Mouse (Mus musculus) neural tube, postnatal 0 days (tissue): ENCODE measurements around the gene Srsf7. TPM values are rescaled to one million over a fixed set of nuclear protein-coding genes. Genes with fewer than 3 reads are reported as not detected.

Experiments used
- polyA plus RNA-seq: library from polyadenylated mRNA; unstranded; fragments of >200 nt; fragmentation: Nextera tagmentation; extraction: Ambion mirVana; gene quantifications from 2 replicates; pipeline ENCODE4 v1.2.1, GENCODE M21; 2015

The Srsf7 gene
- polyA plus RNA-seq, result 207 and 218 TPM in 2 replicates

DNA sequence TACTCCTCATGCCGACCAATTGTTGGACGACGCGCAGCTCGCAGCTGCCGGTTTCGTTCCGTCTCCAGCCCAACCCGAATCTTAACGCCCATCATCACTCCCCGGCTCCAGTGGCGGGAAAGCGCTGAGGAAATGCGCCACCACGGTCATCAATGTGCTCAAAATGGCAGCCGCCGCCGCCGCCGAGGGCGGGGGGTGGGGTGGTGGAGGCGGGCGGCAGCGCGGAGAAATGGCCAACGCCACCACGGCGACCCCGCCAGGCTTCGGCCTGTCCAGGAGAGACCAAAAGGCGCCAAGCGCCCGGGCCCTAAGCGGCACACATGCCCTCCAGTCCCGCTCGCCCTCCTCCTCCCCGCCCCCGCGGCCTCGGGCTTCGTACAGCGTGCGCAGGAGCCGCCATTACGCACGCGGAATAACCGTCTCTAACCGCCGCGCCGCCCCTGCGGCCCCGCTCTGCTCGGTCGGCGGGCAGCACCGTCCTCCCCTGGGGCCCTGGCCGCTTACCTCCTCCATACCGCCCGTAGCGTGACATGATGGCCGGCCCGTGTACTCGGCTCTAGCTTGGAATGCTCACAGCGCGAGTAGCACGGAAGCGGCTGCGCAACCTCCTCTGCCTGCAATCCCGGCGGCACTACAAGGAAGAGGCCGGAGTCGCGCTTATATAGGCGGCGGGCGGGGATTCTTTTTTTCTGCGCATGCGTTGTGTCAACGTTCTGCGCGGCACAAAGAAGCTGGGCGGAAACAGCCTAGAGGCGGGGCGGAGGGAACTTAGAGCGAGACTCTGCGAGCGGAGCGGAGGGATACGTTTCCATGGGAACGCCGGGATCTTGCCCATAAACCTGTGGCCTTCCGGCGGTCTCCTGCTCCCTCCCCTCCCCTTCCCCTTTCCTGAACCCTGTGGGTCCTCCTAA, at the start of gene Srsf7, which contains the start of gene Ttc39d:
Gene Srsf7, minus strand, starts transcription at position 637 of the 911 bp plus-strand sequence.
Gene Ttc39d, plus strand, starts transcription at position 790 of the 911 bp plus-strand sequence.

DNA sequence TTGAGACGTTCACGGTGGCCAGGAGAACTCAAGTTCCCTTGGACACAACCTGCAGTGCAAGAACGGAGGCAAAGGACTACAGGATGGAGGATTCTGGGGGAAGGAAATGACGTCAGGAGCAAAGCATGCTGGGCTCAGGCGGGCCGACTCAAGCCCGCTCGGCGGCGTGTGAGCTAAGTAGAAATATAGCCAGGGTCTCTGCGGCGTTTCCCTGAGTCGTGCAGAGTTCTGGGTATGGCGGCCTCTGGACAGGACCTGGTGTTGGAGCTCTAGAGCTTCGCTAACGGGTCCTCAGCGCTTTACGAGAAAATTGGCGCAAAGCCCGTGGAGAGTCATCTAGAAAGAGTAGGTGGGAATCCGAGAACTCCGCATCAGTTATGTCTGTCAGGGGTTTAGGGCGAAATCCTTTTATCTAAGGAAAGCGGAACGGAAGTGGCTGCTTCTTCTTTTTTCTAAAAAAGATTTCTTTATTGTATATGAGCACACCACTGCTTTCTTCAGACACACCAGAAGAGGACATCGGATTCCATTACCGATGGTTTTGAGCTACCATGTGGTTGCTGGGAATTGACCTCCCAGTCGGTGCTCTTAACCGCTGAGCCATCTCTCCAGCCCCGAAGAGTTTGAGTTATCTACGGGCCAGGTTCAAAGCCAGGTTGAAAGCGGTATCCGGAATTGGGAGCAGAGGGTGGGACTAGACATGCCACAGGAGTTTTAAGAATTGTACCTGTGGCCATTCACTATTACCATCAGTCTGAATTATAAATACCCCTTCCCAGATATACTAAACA, 17.4 kb upstream of the Srsf7 start, which contains the start of gene Gemin6:
Gene Gemin6, plus strand, starts transcription at position 116 of the 791 bp plus-strand sequence.

Other genes with a start within 250 kb of the Srsf7 start
- gene Hnrnpll, start 145.0 kb downstream of the Srsf7 start, polyA plus RNA-seq, result 41.3 and 43.3 TPM in 2 replicates
- gene Galm, start 79.8 kb downstream of the Srsf7 start, polyA plus RNA-seq, result 2.5 and 2.9 TPM in 2 replicates
- gene Ttc39d, start 153 bp upstream of the Srsf7 start, polyA plus RNA-seq, result 0.11 TPM in 1 of 2 replicates, not detected in the other
- 18.0 and 18.9 TPM in 2 replicates for gene Gemin6, start 17.1 kb upstream of the Srsf7 start, polyA plus RNA-seq
- gene Morn2, start 82.9 kb upstream of the Srsf7 start, polyA plus RNA-seq, result 47.7 and 52.4 TPM in 2 replicates
- 30.1 and 34.1 TPM in 2 replicates for gene Dhx57, start 83.2 kb upstream of the Srsf7 start, polyA plus RNA-seq
- 1.5 and 3.1 TPM in 2 replicates for gene Arhgef33, start 100.1 kb upstream of the Srsf7 start, polyA plus RNA-seq
- gene Gm10190, start 166.2 kb upstream of the Srsf7 start, polyA plus RNA-seq, result 1.7 TPM in 2 replicates